Mouse (Mus musculus): Measurements from ENCODE around the gene Erc2. TPM values are rescaled to one million over a fixed set of nuclear protein-coding genes. Genes with fewer than 3 reads are reported as not detected.

Gene Erc2
- polyA plus RNA-seq, 1 experiment from 2014 or later = 33.9 TPM

GRCm38 (mm10) chr14:28035013-28035412 lies 412.8 kb downstream of the Erc2 start:
- no peaks in the 10 kb centered on the region for H3K9me3 ChIP-seq (ENCODE audit: control insufficient read depth, low read length)
- DNase-seq (ENCODE audit: low spot score) (no peak), ATAC-seq (ENCODE audit: low FRiP score) (no peak)
- no peak overlapping the region for H3K4me2 ChIP-seq (replicated peaks; ENCODE audit: low read depth, low read length)
- H3K9ac ChIP-seq (ENCODE audit: low read depth, low read length) = no peak overlapping the region
- H3K36me3 ChIP-seq (ENCODE audit: control insufficient read depth, insufficient read depth, low read length) = no peaks in the 10 kb centered on the region
- no peak overlapping the region for H3K27ac ChIP-seq (ENCODE audit: low read depth, low read length)
- WGBS = 85% methylated on average over 2 of the region's 2 CpGs
- H3K4me1 ChIP-seq (replicated peaks; ENCODE audit: control insufficient read depth, insufficient read depth, low read length) = no peaks in the 10 kb centered on the region
- no peaks in the 10 kb centered on the region for H3K27me3 ChIP-seq (ENCODE audit: control insufficient read depth, insufficient read depth, low read length)
- no peak overlapping the region for H3K4me3 ChIP-seq (ENCODE audit: low read depth, low read length)

GRCm38 (mm10) chr14:28043095-28043494 lies 420.9 kb downstream of the Erc2 start:
- 65% methylated on average over 4 of the region's 4 CpGs for WGBS
- H3K4me1 ChIP-seq (replicated peaks; ENCODE audit: control insufficient read depth, insufficient read depth, low read length) = no peaks in the 10 kb centered on the region
- H3K9me3 ChIP-seq (ENCODE audit: control insufficient read depth, low read length) = no peaks in the 10 kb centered on the region
- DNase-seq (ENCODE audit: low spot score) = no peak
- H3K4me3 ChIP-seq (ENCODE audit: low read depth, low read length) = no peak overlapping the region
- H3K27me3 ChIP-seq (ENCODE audit: control insufficient read depth, insufficient read depth, low read length) = no peaks in the 10 kb centered on the region
- no peak for ATAC-seq (ENCODE audit: low FRiP score)
- H3K9ac ChIP-seq (ENCODE audit: low read depth, low read length) = no peak overlapping the region
- no peaks in the 10 kb centered on the region for H3K36me3 ChIP-seq (ENCODE audit: control insufficient read depth, insufficient read depth, low read length)
- H3K27ac ChIP-seq (ENCODE audit: low read depth, low read length) = no peak overlapping the region
- H3K4me2 ChIP-seq (replicated peaks; ENCODE audit: low read depth, low read length) = no peak overlapping the region

- Histone ChIP-seq H3K4me3 (ENCODE audit: low read depth, low read length) (no peak overlapping the region), H3K9me3 (ENCODE audit: control insufficient read depth, low read length) (no peaks in the 10 kb centered on the region), H3K4me1 (replicated peaks; ENCODE audit: control insufficient read depth, insufficient read depth, low read length) (no peaks in the 10 kb centered on the region), H3K9ac (ENCODE audit: low read depth, low read length) (no peak overlapping the region), H3K36me3 (ENCODE audit: control insufficient read depth, insufficient read depth, low read length) (no peaks in the 10 kb centered on the region), H3K27ac (ENCODE audit: low read depth, low read length) (no peak overlapping the region), H3K4me2 (replicated peaks; ENCODE audit: low read depth, low read length) (no peak overlapping the region), H3K27me3 (ENCODE audit: control insufficient read depth, insufficient read depth, low read length) (no peaks in the 10 kb centered on the region)
- no peak for ATAC-seq (ENCODE audit: low FRiP score)
- DNase-seq (ENCODE audit: low spot score) = no peak
- 93% methylated on average over 5 of the region's 5 CpGs for WGBS
Observed at GRCm38 (mm10) chr14:28051646-28052045, 429.4 kb downstream of the Erc2 start.

GRCm38 (mm10) chr14:28057159-28057884 lies 435.1 kb downstream of the Erc2 start:
- ATAC-seq (ENCODE audit: low FRiP score) = no peak
- Histone ChIP-seq H3K36me3 (ENCODE audit: control insufficient read depth, insufficient read depth, low read length) (no peaks in the 10 kb centered on the region), H3K27me3 (ENCODE audit: control insufficient read depth, insufficient read depth, low read length) (no peaks in the 10 kb centered on the region), H3K9ac (ENCODE audit: low read depth, low read length) (no peak overlapping the region), H3K4me2 (replicated peaks; ENCODE audit: low read depth, low read length) (0 out of 2 replicates have a peak overlapping the region, but pooled peaks have one; percentile 14), H3K27ac (ENCODE audit: low read depth, low read length) (peak overlapping the region; percentile 39; the same call in 1 of the 2 replicates), H3K4me3 (ENCODE audit: low read depth, low read length) (no peak overlapping the region), H3K9me3 (ENCODE audit: control insufficient read depth, low read length) (no peaks in the 10 kb centered on the region), H3K4me1 (replicated peaks; ENCODE audit: control insufficient read depth, insufficient read depth, low read length) (peaks cover 5% of the 10 kb centered on the region; the same call in 1 of the 2 replicates)
- DNase-seq (ENCODE audit: low spot score) = no peak
- 37% methylated on average over 11 of the region's 11 CpGs for WGBS

- H3K9ac ChIP-seq (ENCODE audit: low read depth, low read length) = no peak overlapping the region; the same call in 1 of the 2 replicates
- H3K36me3 ChIP-seq (ENCODE audit: control insufficient read depth, insufficient read depth, low read length) = no peaks in the 10 kb centered on the region
- no peak overlapping the region for H3K4me3 ChIP-seq (ENCODE audit: low read depth, low read length)
- peak; percentile 60 for DNase-seq (ENCODE audit: low spot score)
- H3K27me3 ChIP-seq (ENCODE audit: control insufficient read depth, insufficient read depth, low read length) = no peaks in the 10 kb centered on the region
- peak overlapping the region; percentile 14 for H3K4me2 ChIP-seq (replicated peaks; ENCODE audit: low read depth, low read length)
- no peaks in the 10 kb centered on the region for H3K9me3 ChIP-seq (ENCODE audit: control insufficient read depth, low read length)
- 11% methylated on average over 18 of the region's 18 CpGs for WGBS
- peaks cover 5% of the 10 kb centered on the region; the same call in 1 of the 2 replicates for H3K4me1 ChIP-seq (replicated peaks; ENCODE audit: control insufficient read depth, insufficient read depth, low read length)
- peak; percentile 89 for ATAC-seq (ENCODE audit: low FRiP score)
- peak overlapping the region; percentile 39 for H3K27ac ChIP-seq (ENCODE audit: low read depth, low read length)
Observed at GRCm38 (mm10) chr14:28057885-28058860, 435.9 kb downstream of the Erc2 start.

GRCm38 (mm10) chr14:28060891-28061290 lies 438.7 kb downstream of the Erc2 start:
- ATAC-seq (ENCODE audit: low FRiP score) = no peak
- no peak overlapping the region for H3K4me2 ChIP-seq (replicated peaks; ENCODE audit: low read depth, low read length)
- H3K4me3 ChIP-seq (ENCODE audit: low read depth, low read length) = no peak overlapping the region
- peaks cover 5% of the 10 kb centered on the region; the same call in 1 of the 2 replicates for H3K4me1 ChIP-seq (replicated peaks; ENCODE audit: control insufficient read depth, insufficient read depth, low read length)
- H3K9me3 ChIP-seq (ENCODE audit: control insufficient read depth, low read length) = no peaks in the 10 kb centered on the region
- H3K27me3 ChIP-seq (ENCODE audit: control insufficient read depth, insufficient read depth, low read length) = no peaks in the 10 kb centered on the region
- H3K9ac ChIP-seq (ENCODE audit: low read depth, low read length) = no peak overlapping the region
- H3K36me3 ChIP-seq (ENCODE audit: control insufficient read depth, insufficient read depth, low read length) = no peaks in the 10 kb centered on the region
- H3K27ac ChIP-seq (ENCODE audit: low read depth, low read length) = no peak overlapping the region
- WGBS = 75% methylated on average over 4 of the region's 4 CpGs
- DNase-seq (ENCODE audit: low spot score) = no peak

- WGBS = 88% methylated on average over 3 of the region's 3 CpGs
Observed at GRCm38 (mm10) chr14:28061649-28062375, 439.6 kb downstream of the Erc2 start.

GRCm38 (mm10) chr14:28068021-28068420 lies 445.8 kb downstream of the Erc2 start:
- H3K36me3 ChIP-seq (ENCODE audit: control insufficient read depth, insufficient read depth, low read length) = no peaks in the 10 kb centered on the region
- H3K27me3 ChIP-seq (ENCODE audit: control insufficient read depth, insufficient read depth, low read length) = no peaks in the 10 kb centered on the region
- H3K27ac ChIP-seq (ENCODE audit: low read depth, low read length) = no peak overlapping the region
- ATAC-seq (ENCODE audit: low FRiP score) = peak; percentile 47; the same call in 1 of the 2 replicates
- no peak overlapping the region for H3K4me3 ChIP-seq (ENCODE audit: low read depth, low read length)
- no peaks in the 10 kb centered on the region for H3K9me3 ChIP-seq (ENCODE audit: control insufficient read depth, low read length)
- no peaks in the 10 kb centered on the region for H3K4me1 ChIP-seq (replicated peaks; ENCODE audit: control insufficient read depth, insufficient read depth, low read length)
- peak; percentile 27 for DNase-seq (ENCODE audit: low spot score)
- WGBS = 57% methylated on average over 12 of the region's 12 CpGs
- no peak overlapping the region for H3K9ac ChIP-seq (ENCODE audit: low read depth, low read length)
- H3K4me2 ChIP-seq (replicated peaks; ENCODE audit: low read depth, low read length) = no peak overlapping the region

More at GRCm38 (mm10) chr14:28061649-28062375, 439.6 kb downstream of the Erc2 start:
- Histone ChIP-seq H3K36me3 (ENCODE audit: control insufficient read depth, insufficient read depth, low read length) (no peaks in the 10 kb centered on the region), H3K9me3 (ENCODE audit: control insufficient read depth, low read length) (no peaks in the 10 kb centered on the region), H3K4me3 (ENCODE audit: low read depth, low read length) (no peak overlapping the region), H3K4me2 (replicated peaks; ENCODE audit: low read depth, low read length) (no peak overlapping the region), H3K9ac (ENCODE audit: low read depth, low read length) (no peak overlapping the region), H3K4me1 (replicated peaks; ENCODE audit: control insufficient read depth, insufficient read depth, low read length) (peaks cover 5% of the 10 kb centered on the region; the same call in 1 of the 2 replicates), H3K27me3 (ENCODE audit: control insufficient read depth, insufficient read depth, low read length) (no peaks in the 10 kb centered on the region), H3K27ac (ENCODE audit: low read depth, low read length) (no peak overlapping the region)
- ATAC-seq (ENCODE audit: low FRiP score) (no peak), DNase-seq (ENCODE audit: low spot score) (no peak)

All from hindbrain, embryonic 11.5 days (tissue).